Comparison of ENCODE assay signal across 8 mouse cellular contexts in the genomic region with DNA sequence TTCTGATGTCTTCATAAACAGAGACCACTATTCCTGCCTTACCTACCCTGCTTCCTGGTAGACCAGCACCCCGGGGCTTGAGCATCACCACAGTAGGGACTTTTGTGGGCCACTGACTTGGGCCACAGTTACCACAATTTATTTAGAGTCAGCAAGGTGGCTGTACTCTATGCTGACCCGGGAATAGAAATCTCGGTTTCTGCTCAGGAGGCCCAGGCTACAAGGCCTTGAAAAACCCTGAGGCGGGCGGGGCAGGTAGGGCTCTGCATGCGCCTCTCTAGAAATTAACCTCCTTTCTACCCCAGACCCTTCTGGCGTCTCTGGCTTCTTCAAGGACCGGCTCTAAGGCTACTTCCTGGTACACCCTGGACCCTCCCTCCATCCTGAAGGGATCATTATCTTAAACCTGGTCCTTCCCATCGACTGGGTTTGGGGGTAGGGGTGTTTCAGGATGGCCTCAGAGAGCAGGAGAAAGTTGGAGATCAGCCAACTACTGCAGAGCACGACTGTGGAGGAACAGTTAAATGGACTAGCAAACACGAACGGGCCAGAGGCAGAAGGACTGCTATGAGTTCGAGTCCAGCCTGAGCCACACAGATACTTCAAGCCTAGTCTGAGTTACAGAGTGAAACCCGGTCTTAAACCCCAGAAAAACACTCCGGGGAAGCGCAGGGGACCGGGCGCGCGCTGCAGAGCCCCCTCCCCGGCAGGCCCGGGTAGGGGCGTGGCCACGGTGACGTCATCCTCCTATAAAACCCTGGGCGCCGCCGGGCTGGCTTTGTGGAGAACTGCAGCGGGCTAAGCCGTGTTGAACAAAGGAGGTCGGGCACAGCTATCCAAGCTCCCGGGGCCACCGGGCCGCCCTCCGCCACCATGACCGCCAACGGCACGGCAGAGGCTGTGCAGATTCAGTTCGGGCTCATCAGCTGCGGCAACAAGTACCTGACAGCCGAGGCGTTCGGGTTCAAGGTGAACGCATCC. TPM values are rescaled to one million over a fixed set of nuclear protein-coding genes. Genes with fewer than 3 reads are reported as not detected.
DNase-seq lines count a peak whose midpoint lies in the region; ATAC-seq and TF ChIP-seq lines count a peak whose summit lies in the region.

A gene (plus strand): TSS at position 768 of the 981 bp plus-strand sequence.

- H3K27me3 ChIP-seq in erythroblast, embryonic 14.5 days (ENCODE audit: control insufficient read depth): peaks cover 78% of the 10 kb centered on the region
- H3K27me3 ChIP-seq in intestine, postnatal 0 days (replicated peaks; ENCODE audit: control insufficient read depth, insufficient read depth, low read length): peaks cover 35% of the 10 kb centered on the region
- peaks cover 15% of the 10 kb centered on the region for H3K27me3 ChIP-seq in midbrain, embryonic 12.5 days

- peak within 1 kb of the TSS; percentile 77 for H3K27ac ChIP-seq in intestine, postnatal 0 days (ENCODE audit: low read depth, low read length)
- H3K27ac ChIP-seq in midbrain, embryonic 12.5 days (replicated peaks): peak within 1 kb of the TSS; percentile 98

- peak; percentile 98 for DNase-seq in embryo, embryonic 9.5 days (ENCODE audit: extremely low spot score)
- peak; percentile 94 for DNase-seq in left cerebral cortex, postnatal 4 days
- DNase-seq in spleen, postnatal 14 days (ENCODE audit: low spot score in 2 of 2): peak; percentile 35 to 42

- no peak for ATAC-seq in erythroblast, adult 5-6 weeks (replicated peaks; ENCODE audit: low FRiP score, poor library complexity, severe bottlenecking)
- peak; percentile 60 for ATAC-seq in granulocyte monocyte progenitor cell, adult 5-6 weeks (replicated peaks; ENCODE audit: poor library complexity, severe bottlenecking)
- peak; percentile 43; the same call in 1 of the 2 replicates for ATAC-seq in intestine, postnatal 0 days
- peak; percentile 70 for ATAC-seq in midbrain, embryonic 12.5 days (ENCODE audit: low FRiP score, low read depth)

- intact Hi-C loops in left cerebral cortex, postnatal 4 days (cut with DNase I): loop anchor here (2.0 kb wide), 1 partner anchor 53 kb away; a partner anchor contains a TSS

- peak within 1 kb of the TSS; percentile 59 for H3K9ac ChIP-seq in intestine, postnatal 0 days (ENCODE audit: low read depth, low read length)
- peak within 1 kb of the TSS; percentile 100 for H3K9ac ChIP-seq in midbrain, embryonic 12.5 days (replicated peaks)

- no peaks in the 10 kb centered on the region for H3K36me3 ChIP-seq in erythroblast, embryonic 14.5 days (ENCODE audit: control insufficient read depth)
- H3K36me3 ChIP-seq in intestine, postnatal 0 days (ENCODE audit: control insufficient read depth, insufficient read depth): no peaks in the 10 kb centered on the region
- no peaks in the 10 kb centered on the region for H3K36me3 ChIP-seq in midbrain, embryonic 12.5 days

- H3K4me1 ChIP-seq in erythroblast, embryonic 14.5 days (ENCODE audit: control insufficient read depth): peaks cover 14% of the 10 kb centered on the region
- H3K4me1 ChIP-seq in intestine, postnatal 0 days (replicated peaks; ENCODE audit: control insufficient read depth, insufficient read depth, low read length): no peaks in the 10 kb centered on the region; the same call in 1 of the 2 replicates
- H3K4me1 ChIP-seq in midbrain, embryonic 12.5 days: peaks cover 31% of the 10 kb centered on the region

- peaks cover 12% of the 10 kb centered on the region; the same call in 1 of the 2 replicates for H3K9me3 ChIP-seq in erythroblast, embryonic 14.5 days (ENCODE audit: control insufficient read depth, low read length)
- no peaks in the 10 kb centered on the region for H3K9me3 ChIP-seq in intestine, postnatal 0 days (ENCODE audit: control insufficient read depth)
- no peaks in the 10 kb centered on the region for H3K9me3 ChIP-seq in midbrain, embryonic 12.5 days

- peak within 1 kb of the TSS; percentile 79 for H3K4me2 ChIP-seq in intestine, postnatal 0 days (replicated peaks; ENCODE audit: low read depth)
- peak within 1 kb of the TSS; percentile 96 for H3K4me2 ChIP-seq in midbrain, embryonic 12.5 days (replicated peaks)

- WGBS in intestine, postnatal 0 days: 10% methylated on average over 44 of the region's 44 CpGs
- 7% methylated on average over 44 of the region's 44 CpGs for WGBS in midbrain, embryonic 12.5 days

- peak within 1 kb of the TSS; percentile 59 for H3K4me3 ChIP-seq in erythroblast, embryonic 14.5 days (replicated peaks)
- H3K4me3 ChIP-seq in intestine, postnatal 0 days (ENCODE audit: low read depth, low read length): peak within 1 kb of the TSS; percentile 70
- H3K4me3 ChIP-seq in midbrain, embryonic 12.5 days: peak within 1 kb of the TSS; percentile 100

- TF ChIP-seq CTCF in intestine, postnatal 0 days (IDR thresholded peaks at IDR 0.05; ENCODE audit: low read depth): peak; percentile 55

RNA-seq across cellular contexts. Expression of the gene that starts here (rescaled TPM):
- 0.36 and 0.46 TPM in 2 replicates for polyA plus RNA-seq in erythroblast, embryonic 14.5 days (2012)
- not detected in 2 replicates for total RNA-seq in erythroblast, adult 5-6 weeks (2015; ENCODE audit: low replicate concordance)
- not detected in 2 replicates for total RNA-seq in erythroblast, adult 5-6 weeks (2017; ENCODE audit: low replicate concordance)
- not detected in 2 replicates for total RNA-seq in granulocyte monocyte progenitor cell, adult 5-6 weeks (2014; fragmentation: Nextera tagmentation)
- total RNA-seq in granulocyte monocyte progenitor cell, adult 5-6 weeks (2017): not detected in 2 replicates
- polyA plus RNA-seq in intestine, postnatal 0 days (2015; fragmentation: Nextera tagmentation; extraction: Ambion mirVana): 36.5 and 37.1 TPM in 2 replicates
- total RNA-seq in left cerebral cortex, postnatal 4 days (2021): 100 to 1,000 TPM; 530 to 553 TPM
- 707 and 742 TPM in 2 replicates for polyA plus RNA-seq in midbrain, embryonic 12.5 days (2016; fragmentation: Nextera tagmentation; extraction: Ambion mirVana)

Comparison
In these comparisons a context has a peak if more than half of its experiments do, and no peak if none do; other contexts are left out.
1. RNA of the gene that starts here (total RNA-seq): 530 to 553 TPM in left cerebral cortex, postnatal 4 days; not detected in erythroblast, adult 5-6 weeks and not detected in granulocyte monocyte progenitor cell, adult 5-6 weeks; every median in the first group is over 100 times any median in the second.
2. RNA of the gene that starts here (polyA plus RNA-seq): 707 to 742 TPM in midbrain, embryonic 12.5 days and 36.5 to 37.1 TPM in intestine, postnatal 0 days; 0.36 to 0.46 TPM in erythroblast, embryonic 14.5 days; every median in the first group is over 10 times any median in the second.
3. RNA of the gene that starts here (polyA plus RNA-seq): 707 to 742 TPM in midbrain, embryonic 12.5 days; 36.5 to 37.1 TPM in intestine, postnatal 0 days; every median in the first group is over 10 times any median in the second.
4. Peak in ATAC-seq in granulocyte monocyte progenitor cell, adult 5-6 weeks; RNA of the gene not detected or under 1 TPM.
5. DNase-seq: peak in every context shown above with its lines; median percentile 98 in embryo, embryonic 9.5 days; 94 in left cerebral cortex, postnatal 4 days; 38 in spleen, postnatal 14 days.
6. Peak in every context shown above with its lines, with median percentiles within 50 percentile points of each other: H3K4me3 ChIP-seq.